Mouse (Mus musculus) neural tube, embryonic 14.5 days (tissue): ENCODE measurements around the gene Tirap. TPM values are rescaled to one million over a fixed set of nuclear protein-coding genes. Genes with fewer than 3 reads are reported as not detected.

Experiments
- ATAC-seq: fragments of 200-750 bp; cut with Nextera tagmentation; 2 replicates; pipeline ENCODE4 v1.8.0; 2017; ENCODE audit warnings: low read depth, mild to moderate bottlenecking, moderate TSS enrichment, moderate library complexity
- H3K27ac ChIP-seq: fragments of 300-500 bp; sonication (generic); 2 replicates; pipeline ENCODE4 v1.5.1; 2014; ENCODE audit warnings: low read depth, mild to moderate bottlenecking, control low read depth, low read length, moderate library complexity, mixed read lengths
- H3K27me3 ChIP-seq: fragments of 300-500 bp; sonication (generic); 2 replicates; pipeline ENCODE4 v1.6.1; 2014; ENCODE audit warnings: low read length; ENCODE audit not compliant: control insufficient read depth, insufficient read depth
- H3K36me3 ChIP-seq: fragments of 300-500 bp; sonication (generic); 2 replicates; pipeline ENCODE4 v1.6.1; 2014; ENCODE audit warnings: low read length, mixed read lengths; ENCODE audit not compliant: control insufficient read depth, insufficient read depth
- H3K4me1 ChIP-seq: fragments of 300-500 bp; sonication (generic); 2 replicates; pipeline ENCODE4 v1.6.1; 2014; ENCODE audit warnings: low read length; ENCODE audit not compliant: control insufficient read depth, insufficient read depth
- H3K4me2 ChIP-seq: fragments of 300-500 bp; sonication (generic); 2 replicates; pipeline ENCODE4 v1.6.1; 2014; ENCODE audit warnings: mild to moderate bottlenecking, low read depth, low read length, control low read depth
- H3K4me3 ChIP-seq: fragments of 300-500 bp; sonication (generic); 2 replicates; pipeline ENCODE4 v1.5.1; 2014; ENCODE audit warnings: low read depth, low read length, control low read depth, mixed read lengths
- H3K9ac ChIP-seq: fragments of 300-500 bp; sonication (generic); replicated peaks from 2 replicates; pipeline ENCODE4 v1.6.1; 2014; ENCODE audit warnings: low read depth, mild to moderate bottlenecking, control low read depth, low read length, mixed read lengths
- H3K9me3 ChIP-seq: fragments of 300-500 bp; sonication (generic); 2 replicates; pipeline ENCODE4 v1.6.1; 2016; ENCODE audit warnings: low read length; ENCODE audit not compliant: control insufficient read depth
- WGBS: fragments of 180-500 bp; shearing (Covaris S2); extraction: QIAGEN DNeasy Blood & Tissue Kit; methylation state at CpG from one replicate; pipeline ENCODE4 v1.1.7; 2014; 5-methylcytosine and 5-hydroxymethylcytosine counted together
- polyA plus RNA-seq: library from polyadenylated mRNA; unstranded; fragments of >200 nt; fragmentation: Nextera tagmentation; extraction: Ambion mirVana; gene quantifications from 2 replicates; pipeline ENCODE4 v1.2.1, GENCODE M21; 2014

Tirap gene
- polyA plus RNA-seq, result 3.8 and 5.1 TPM in 2 replicates

DNA sequence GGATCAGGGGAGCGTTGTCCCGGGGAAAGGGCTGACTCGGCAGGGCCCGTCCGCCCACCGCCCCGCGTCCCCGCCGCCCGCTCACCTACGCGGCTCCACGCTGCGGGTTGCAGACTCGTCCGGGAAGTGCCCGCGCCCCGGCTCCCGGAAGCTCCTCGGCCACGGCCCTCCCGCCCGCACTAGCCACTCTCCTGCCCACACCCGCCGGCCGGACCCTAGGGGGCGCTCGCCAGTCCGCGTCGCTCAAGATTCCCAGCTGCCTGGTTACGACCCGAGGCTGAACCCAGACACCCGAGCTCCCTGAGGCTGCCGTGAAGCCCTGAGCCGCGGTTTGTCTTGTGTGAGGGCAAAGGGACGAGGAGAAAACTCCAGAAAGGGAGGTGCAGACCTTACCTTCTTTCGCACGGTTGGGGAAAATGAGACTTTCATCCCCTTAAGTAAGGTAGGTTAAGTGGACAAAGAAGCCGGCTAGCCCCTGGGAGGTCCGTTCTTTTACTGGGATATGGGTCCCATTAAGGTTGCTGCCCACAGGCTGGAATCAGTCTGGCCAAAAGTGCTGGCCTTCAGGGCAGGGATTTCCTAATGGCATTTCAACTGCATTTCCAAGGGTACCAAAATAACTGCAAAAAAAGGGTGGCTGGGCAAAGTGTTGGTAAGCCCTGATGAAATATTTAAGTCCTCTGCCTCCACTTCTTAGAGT lies at the start of gene Tirap, which contains the start of gene Srpr:
Gene Tirap, minus strand, starts transcription at position 520 of the 700 bp plus-strand sequence.
Gene Srpr, plus strand, starts transcription at position 404 of the 700 bp plus-strand sequence.
- Histone ChIP-seq H3K9ac (peak within 1 kb of the TSS; percentile 66), H3K4me1 (peaks cover 11% of the 10 kb centered on the region), H3K36me3 (no peaks in the 10 kb centered on the region), H3K27ac (no peak within 1 kb of the TSS; the same call in 1 of the 2 replicates), H3K27me3 (no peaks in the 10 kb centered on the region), H3K9me3 (no peaks in the 10 kb centered on the region), H3K4me2 (peak within 1 kb of the TSS; percentile 77), H3K4me3 (peak within 1 kb of the TSS; percentile 48)
- peak; percentile 90 for ATAC-seq
- WGBS, result under 1% methylated on average over 44 of the region's 44 CpGs

DNA sequence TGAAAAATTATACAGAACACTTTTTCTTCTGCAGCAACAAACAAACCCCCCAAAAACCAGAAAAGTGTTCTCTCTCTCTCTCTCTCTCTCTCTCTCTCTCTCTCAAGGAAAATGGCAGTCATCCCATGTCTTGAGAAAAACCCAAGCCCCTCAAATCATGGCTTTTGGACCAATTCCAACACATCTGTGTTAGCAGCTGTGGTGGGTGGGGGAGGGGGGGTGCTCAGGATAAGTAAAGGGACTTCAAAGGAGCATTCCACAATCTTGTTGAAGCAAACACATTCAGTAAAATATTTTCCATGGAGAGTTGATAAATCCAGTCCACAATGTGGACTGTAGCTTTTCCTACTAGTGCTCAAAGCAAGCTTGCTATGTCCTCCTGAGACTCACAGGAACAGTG lies 49.4 kb upstream of the Tirap start:
- no peak overlapping the region for H3K27ac ChIP-seq
- no peaks in the 10 kb centered on the region for H3K4me1 ChIP-seq
- no peak overlapping the region for H3K4me3 ChIP-seq
- H3K9ac ChIP-seq, result no peak overlapping the region
- no peaks in the 10 kb centered on the region for H3K27me3 ChIP-seq
- no peak overlapping the region for H3K4me2 ChIP-seq
- H3K9me3 ChIP-seq, result no peaks in the 10 kb centered on the region
- H3K36me3 ChIP-seq, result no peaks in the 10 kb centered on the region
- no peak for ATAC-seq

DNA sequence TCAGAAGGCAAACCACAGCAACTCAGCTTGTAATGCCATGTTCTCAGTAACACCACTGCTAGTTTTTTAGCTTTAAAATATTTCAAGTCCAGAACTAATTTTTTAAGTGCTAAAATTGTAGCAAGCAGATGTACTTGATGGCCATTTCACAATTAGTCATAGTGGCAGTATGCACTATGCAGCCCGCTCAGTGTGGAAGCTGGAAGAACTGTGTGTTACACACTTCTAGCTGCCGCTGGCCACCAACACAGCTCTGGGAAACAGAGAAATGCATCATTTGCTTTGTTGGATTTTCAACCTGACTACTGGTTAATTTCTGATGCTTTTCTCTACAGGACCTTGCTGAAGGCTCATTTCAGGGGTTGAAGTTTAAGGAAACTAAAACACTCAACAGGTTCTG lies 47.3 kb upstream of the Tirap start:
- no peaks in the 10 kb centered on the region for H3K4me1 ChIP-seq
- H3K27me3 ChIP-seq, result no peaks in the 10 kb centered on the region
- no peaks in the 10 kb centered on the region; the same call in 1 of the 2 replicates for H3K36me3 ChIP-seq
- WGBS, result 94% methylated on average over 2 of the region's 2 CpGs
- H3K27ac ChIP-seq, result no peak overlapping the region
- no peak overlapping the region for H3K4me2 ChIP-seq
- no peak overlapping the region for H3K9ac ChIP-seq
- H3K9me3 ChIP-seq, result no peaks in the 10 kb centered on the region
- no peak for ATAC-seq
- H3K4me3 ChIP-seq, result no peak overlapping the region

DNA sequence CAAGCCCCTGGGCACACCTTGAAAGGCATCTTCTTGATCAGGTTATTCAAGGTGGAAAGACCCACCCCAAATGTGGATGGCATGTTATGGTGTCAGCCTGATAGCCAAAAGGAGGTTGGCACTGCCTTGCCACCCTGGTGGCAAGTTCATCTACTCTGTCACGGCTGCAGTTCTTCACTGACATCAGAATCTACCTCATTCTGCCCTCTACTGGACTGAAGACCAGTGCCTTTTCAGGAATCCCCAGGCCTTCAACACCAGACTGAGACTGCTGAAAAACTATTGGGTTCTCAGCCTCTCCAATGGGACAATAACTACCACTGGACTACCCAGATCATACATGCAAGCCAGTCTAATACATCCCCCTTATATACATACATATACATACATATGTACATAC lies 39.6 kb upstream of the Tirap start:
- Histone ChIP-seq H3K36me3 (peaks cover 2% of the 10 kb centered on the region; the same call in 1 of the 2 replicates), H3K27me3 (no peaks in the 10 kb centered on the region), H3K9me3 (no peaks in the 10 kb centered on the region), H3K27ac (no peak overlapping the region), H3K4me1 (no peaks in the 10 kb centered on the region), H3K4me3 (no peak overlapping the region), H3K4me2 (no peak overlapping the region), H3K9ac (no peak overlapping the region)
- ATAC-seq, result no peak
- WGBS, result 68% methylated on average over 1 of the region's 1 CpGs

DNA sequence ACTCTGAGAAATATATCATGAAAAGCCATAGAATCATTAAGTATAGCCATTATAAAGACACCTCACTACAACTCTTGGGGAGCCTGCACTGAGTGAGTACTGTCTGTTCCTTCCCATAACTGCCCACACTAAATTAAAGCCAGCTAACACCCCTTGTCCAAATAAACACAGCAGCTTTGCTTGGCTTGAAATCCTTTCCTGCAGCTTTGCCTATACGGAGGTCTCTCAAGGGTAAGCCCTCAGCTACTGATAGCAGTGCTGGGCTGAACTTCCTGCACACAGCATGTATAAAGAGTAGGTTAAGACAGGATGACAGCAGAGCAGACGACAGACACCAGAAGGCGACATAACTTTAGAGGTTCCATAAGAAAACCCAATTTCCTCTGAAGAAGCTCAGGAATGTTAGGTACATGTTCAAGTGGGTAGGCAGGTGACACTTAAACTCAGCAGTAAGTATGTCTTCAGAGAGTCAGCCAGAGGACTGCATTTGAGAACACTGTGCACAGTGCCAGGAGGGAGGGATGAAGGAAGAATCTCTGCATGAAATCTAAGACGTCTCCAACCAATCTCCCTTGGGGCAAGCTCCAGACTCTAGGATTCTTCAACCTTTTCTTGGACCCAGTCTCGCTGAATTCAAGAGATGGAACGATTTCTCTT lies 39.0 kb upstream of the Tirap start:
- Histone ChIP-seq H3K27me3 (no peaks in the 10 kb centered on the region), H3K27ac (no peak overlapping the region), H3K4me1 (no peaks in the 10 kb centered on the region), H3K36me3 (peaks cover 3% of the 10 kb centered on the region; the same call in 1 of the 2 replicates), H3K9me3 (no peaks in the 10 kb centered on the region), H3K4me3 (no peak overlapping the region), H3K4me2 (no peak overlapping the region), H3K9ac (no peak overlapping the region)
- ATAC-seq, result no peak
- 89% methylated on average over 6 of the region's 6 CpGs for WGBS

DNA sequence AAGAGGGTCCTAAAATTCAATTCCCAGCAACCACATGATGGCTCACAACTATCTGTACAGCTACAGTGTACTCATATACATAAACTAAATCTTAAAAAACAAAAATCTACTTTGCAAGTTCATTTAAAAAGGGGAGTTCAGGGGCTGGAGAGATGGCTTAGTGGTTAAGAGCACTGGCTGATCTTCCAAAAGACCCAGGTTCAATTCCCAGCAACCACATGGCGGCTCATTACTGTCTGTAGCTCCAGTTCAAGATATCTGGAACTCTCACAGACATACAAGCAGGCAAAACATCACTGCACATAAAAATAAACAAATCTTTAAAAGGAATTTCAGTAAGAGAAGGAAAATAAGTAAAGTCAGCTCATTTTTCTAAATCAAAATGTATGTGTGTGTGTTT lies 38.3 kb upstream of the Tirap start:
- WGBS, result 97% methylated on average over 1 of the region's 1 CpGs
- H3K4me1 ChIP-seq, result no peaks in the 10 kb centered on the region
- no peaks in the 10 kb centered on the region for H3K27me3 ChIP-seq
- H3K9ac ChIP-seq, result no peak overlapping the region
- no peak overlapping the region for H3K27ac ChIP-seq
- H3K36me3 ChIP-seq, result 0 out of 2 replicates have a peak, but pooled peaks cover 3% of the 10 kb centered on the region
- H3K9me3 ChIP-seq, result no peaks in the 10 kb centered on the region
- H3K4me3 ChIP-seq, result no peak overlapping the region
- ATAC-seq, result no peak
- no peak overlapping the region for H3K4me2 ChIP-seq

DNA sequence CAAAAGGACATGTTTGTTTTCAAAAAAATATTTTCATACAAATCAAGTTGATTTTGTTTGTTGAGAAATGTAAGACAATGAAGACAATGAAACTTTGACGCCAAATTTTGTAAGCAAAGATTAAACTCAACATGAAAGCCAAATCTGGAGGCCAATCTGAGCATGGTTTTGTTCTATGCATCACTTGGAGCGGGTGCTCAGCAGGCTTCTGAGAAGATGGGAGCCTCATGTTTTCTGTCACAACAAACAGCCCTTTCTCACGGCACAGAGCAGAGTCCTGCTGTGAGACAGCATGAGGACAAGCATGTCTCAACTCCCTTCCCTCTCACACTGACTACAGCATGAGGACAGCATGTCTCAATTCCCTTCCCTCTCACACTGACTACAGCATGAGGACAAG lies 35.9 kb upstream of the Tirap start:
- ATAC-seq, result no peak
- H3K27ac ChIP-seq, result no peak overlapping the region
- H3K36me3 ChIP-seq, result peaks cover 3% of the 10 kb centered on the region; the same call in 1 of the 2 replicates
- H3K4me2 ChIP-seq, result no peak overlapping the region
- H3K9me3 ChIP-seq, result no peaks in the 10 kb centered on the region
- no peaks in the 10 kb centered on the region for H3K27me3 ChIP-seq
- H3K4me3 ChIP-seq, result no peak overlapping the region
- H3K9ac ChIP-seq, result no peak overlapping the region
- 63% methylated on average over 3 of the region's 3 CpGs for WGBS
- H3K4me1 ChIP-seq, result no peaks in the 10 kb centered on the region

DNA sequence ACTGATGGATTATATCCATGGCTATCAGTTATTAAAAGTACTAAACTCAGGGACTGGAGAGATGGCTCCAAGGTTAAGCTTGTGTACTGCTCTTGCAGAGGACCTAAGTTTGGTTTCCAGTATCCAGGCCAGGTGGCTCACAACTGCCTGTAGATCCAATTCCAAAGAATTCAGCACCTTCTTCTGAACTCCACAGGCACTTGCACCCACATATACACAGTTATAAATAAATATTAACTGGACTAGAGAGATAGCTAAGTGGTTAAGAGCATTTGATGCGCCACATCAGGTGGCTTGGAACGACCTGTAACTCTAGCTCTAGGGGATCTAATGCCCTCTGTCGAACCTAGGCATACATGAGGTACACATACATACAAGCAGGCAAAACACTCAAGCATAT lies 28.6 kb upstream of the Tirap start:
- no peaks in the 10 kb centered on the region for H3K9me3 ChIP-seq
- H3K27me3 ChIP-seq, result no peaks in the 10 kb centered on the region
- H3K4me2 ChIP-seq, result no peak overlapping the region
- 95% methylated on average over 3 of the region's 3 CpGs for WGBS
- no peak overlapping the region for H3K4me3 ChIP-seq
- H3K27ac ChIP-seq, result no peak overlapping the region
- no peaks in the 10 kb centered on the region for H3K4me1 ChIP-seq
- no peak overlapping the region for H3K9ac ChIP-seq
- no peak for ATAC-seq
- H3K36me3 ChIP-seq, result no peaks in the 10 kb centered on the region; the same call in 1 of the 2 replicates

DNA sequence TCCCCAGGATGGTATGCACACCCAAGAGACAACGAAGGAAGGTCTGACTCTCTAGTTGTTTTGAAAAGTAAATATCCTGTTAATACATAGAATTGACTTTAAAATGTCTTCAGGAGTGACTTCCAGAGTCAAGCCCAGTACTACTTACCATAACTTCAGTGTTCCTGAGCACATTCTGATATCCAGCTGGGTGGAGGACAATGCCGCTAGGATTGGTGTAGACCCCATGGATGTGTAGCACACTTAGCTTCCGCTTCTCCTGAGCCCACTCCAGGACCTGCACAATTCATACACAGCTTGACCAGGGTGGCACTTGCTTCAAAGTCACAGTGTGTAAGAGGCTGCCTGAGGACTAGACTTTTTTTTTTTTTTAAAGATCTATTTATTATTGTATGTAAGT lies 23.4 kb upstream of the Tirap start:
- no peaks in the 10 kb centered on the region for H3K4me1 ChIP-seq
- H3K27ac ChIP-seq, result no peak overlapping the region
- no peak overlapping the region for H3K4me2 ChIP-seq
- WGBS, result 93% methylated on average over 3 of the region's 3 CpGs
- H3K9ac ChIP-seq, result no peak overlapping the region
- no peaks in the 10 kb centered on the region for H3K27me3 ChIP-seq
- H3K36me3 ChIP-seq, result peaks cover 24% of the 10 kb centered on the region
- no peak for ATAC-seq
- no peak overlapping the region for H3K4me3 ChIP-seq
- no peaks in the 10 kb centered on the region for H3K9me3 ChIP-seq
